Mouse (Mus musculus) embryonic facial prominence, embryonic 14.5 days (tissue): ENCODE data around the gene Alpi. TPM values are rescaled to one million over a fixed set of nuclear protein-coding genes. Genes with fewer than 3 reads are reported as not detected.

Experiments used
- ATAC-seq: fragments of 200-750 bp; cut with Nextera tagmentation; 2 replicates; pipeline ENCODE4 v1.8.0; 2017; ENCODE audit warnings: low read depth, moderate number of reproducible peaks, moderate TSS enrichment
- DNase-seq: peaks from one replicate; pipeline ENCODE4 v3.0.0-alpha.2; 2015; ENCODE audit warnings: low spot score
- H3K27ac ChIP-seq: fragments of 300-500 bp; sonication (generic); replicated peaks from 2 replicates; pipeline ENCODE4 v1.5.1; 2014; ENCODE audit warnings: low read depth, mild to moderate bottlenecking, low read length, moderate library complexity
- H3K27me3 ChIP-seq: fragments of 300-500 bp; sonication (generic); replicated peaks from 2 replicates; pipeline ENCODE4 v1.6.1; 2014; ENCODE audit warnings: low read length; ENCODE audit not compliant: control insufficient read depth, insufficient read depth
- H3K36me3 ChIP-seq: fragments of 300-500 bp; sonication (generic); 2 replicates; pipeline ENCODE4 v1.6.1; 2014; ENCODE audit warnings: low read length, mixed read lengths; ENCODE audit not compliant: control insufficient read depth, insufficient read depth
- H3K4me1 ChIP-seq: fragments of 300-500 bp; sonication (generic); 2 replicates; pipeline ENCODE4 v1.6.1; 2014; ENCODE audit warnings: antibody characterized with exemption, low read length; ENCODE audit not compliant: control insufficient read depth, insufficient read depth
- H3K4me2 ChIP-seq: fragments of 300-500 bp; sonication (generic); 2 replicates; pipeline ENCODE4 v1.6.1; 2014; ENCODE audit warnings: low read depth, mild to moderate bottlenecking, low read length, moderate library complexity, mixed read lengths
- H3K4me3 ChIP-seq: fragments of 300-500 bp; sonication (generic); 2 replicates; pipeline ENCODE4 v1.5.1; 2014; ENCODE audit warnings: low read depth, mild to moderate bottlenecking, low read length
- H3K9ac ChIP-seq: fragments of 300-500 bp; sonication (generic); 2 replicates; pipeline ENCODE4 v1.6.1; 2014; ENCODE audit warnings: low read depth, mild to moderate bottlenecking, low read length, moderate library complexity, mixed read lengths
- H3K9me3 ChIP-seq: fragments of 300-500 bp; sonication (generic); 2 replicates; pipeline ENCODE4 v1.6.1; 2016; ENCODE audit warnings: low read length; ENCODE audit not compliant: control insufficient read depth
- WGBS: fragments of 180-500 bp; shearing (Covaris S2); extraction: QIAGEN DNeasy Blood & Tissue Kit; methylation state at CpG from one replicate; pipeline ENCODE4 v1.1.7; 2014; 5-methylcytosine and 5-hydroxymethylcytosine counted together
- polyA plus RNA-seq: library from polyadenylated mRNA; unstranded; fragments of >200 nt; fragmentation: Nextera tagmentation; extraction: Ambion mirVana; gene quantifications from 2 replicates; pipeline ENCODE4 v1.2.1, GENCODE M21; 2014

Alpi gene
- polyA plus RNA-seq, 1 experiment from 2014 or later = not detected

DNA sequence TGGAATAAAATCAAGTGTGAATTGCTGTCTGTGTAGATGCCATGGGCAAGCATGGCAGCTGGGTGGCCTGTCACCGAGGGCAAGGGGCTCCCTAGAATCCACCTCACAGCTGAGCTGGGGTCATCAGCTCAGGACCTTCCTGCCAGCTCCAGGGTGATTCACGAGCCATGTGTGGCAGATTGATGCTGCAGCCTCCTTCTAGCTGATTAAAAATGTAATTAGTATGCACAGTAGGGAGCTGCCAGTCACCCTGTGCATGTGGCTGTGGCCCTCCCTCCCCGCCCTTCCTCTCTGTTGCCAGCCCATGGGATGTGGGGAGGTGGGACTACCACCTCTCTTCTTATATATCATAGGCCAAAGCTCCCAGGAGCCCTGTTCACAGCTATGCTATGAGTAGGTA is 51.3 kb downstream of the Alpi start:
- Histone ChIP-seq H3K27ac (no peak overlapping the region), H3K9ac (no peak overlapping the region), H3K4me3 (no peak overlapping the region), H3K9me3 (no peaks in the 10 kb centered on the region), H3K4me2 (no peak overlapping the region), H3K27me3 (no peaks in the 10 kb centered on the region), H3K4me1 (no peaks in the 10 kb centered on the region), H3K36me3 (peaks cover 27% of the 10 kb centered on the region; the same call in 1 of the 2 replicates)
- DNase-seq (no peak), ATAC-seq (no peak)
- 61% methylated on average over 3 of the region's 3 CpGs for WGBS

Other genes starting within 250 kb of the Alpi start
- gene Alppl2, start 11.7 kb downstream of the Alpi start, polyA plus RNA-seq = not detected in 2 replicates
- 0.10 TPM in 1 of 2 replicates, not detected in the other for gene Akp3, start 23.4 kb upstream of the Alpi start, polyA plus RNA-seq
- 1.7 and 3.0 TPM in 2 replicates for gene Ecel1, start 54.9 kb upstream of the Alpi start, polyA plus RNA-seq
- 0.93 and 1.5 TPM in 2 replicates for gene Prss56, start 81.7 kb upstream of the Alpi start, polyA plus RNA-seq
- 11.5 and 12.5 TPM in 2 replicates for gene Chrnd, start 89.0 kb upstream of the Alpi start, polyA plus RNA-seq
- gene Chrng, start 103.1 kb upstream of the Alpi start, polyA plus RNA-seq = 39.6 and 44.8 TPM in 2 replicates
- gene Eif4e2, start 112.3 kb upstream of the Alpi start, polyA plus RNA-seq = 133 and 136 TPM in 2 replicates
- 4.3 and 6.4 TPM in 2 replicates for gene Efhd1, start 162.8 kb upstream of the Alpi start, polyA plus RNA-seq
- gene Gigyf2, start 225.4 kb upstream of the Alpi start, polyA plus RNA-seq = 41.6 and 46.8 TPM in 2 replicates